Mouse (Mus musculus) embryonic facial prominence, embryonic 11.5 days (tissue): ENCODE results near the gene Olfr610. TPM values are rescaled to one million over a fixed set of nuclear protein-coding genes. Genes with fewer than 3 reads are reported as not detected.
"Not testable (repeated sequence)": the region's sequence is repeated elsewhere in the genome, so short reads cannot be mapped to it uniquely, and the experiment has no call there.

Experiments
- ATAC-seq: fragments of 200-750 bp; cut with Nextera tagmentation; replicated peaks from 2 replicates; pipeline ENCODE4 v1.8.0; 2017; ENCODE audit warnings: low read depth; ENCODE audit not compliant: insufficient number of reproducible peaks, low FRiP score, low TSS enrichment
- DNase-seq: peaks from one replicate; pipeline ENCODE4 v3.0.0-alpha.2; 2015; ENCODE audit warnings: low spot score
- H3K27ac ChIP-seq: fragments of 300-500 bp; sonication (generic); replicated peaks from 2 replicates; pipeline ENCODE4 v1.5.1; 2014; ENCODE audit warnings: mild to moderate bottlenecking, low read depth, low read length, control low read depth
- H3K27me3 ChIP-seq: fragments of 300-500 bp; sonication (generic); 2 replicates; pipeline ENCODE4 v1.6.1; 2014; ENCODE audit warnings: mild to moderate bottlenecking, low read length, moderate library complexity, mixed read lengths; ENCODE audit not compliant: control insufficient read depth, insufficient read depth
- H3K36me3 ChIP-seq: fragments of 300-500 bp; sonication (generic); replicated peaks from 2 replicates; pipeline ENCODE4 v1.6.1; 2014; ENCODE audit warnings: low read depth, mild to moderate bottlenecking, low read length, moderate library complexity, mixed read lengths; ENCODE audit not compliant: control insufficient read depth, insufficient read depth
- H3K4me1 ChIP-seq: fragments of 300-500 bp; sonication (generic); 2 replicates; pipeline ENCODE4 v1.6.1; 2014; ENCODE audit warnings: low read length, mixed read lengths; ENCODE audit not compliant: control insufficient read depth, insufficient read depth
- H3K4me2 ChIP-seq: fragments of 300-500 bp; sonication (generic); 2 replicates; pipeline ENCODE4 v1.6.1; 2014; ENCODE audit warnings: low read depth, mild to moderate bottlenecking, control low read depth, low read length, moderate library complexity
- H3K4me3 ChIP-seq: fragments of 300-500 bp; sonication (generic); 2 replicates; pipeline ENCODE4 v1.5.1; 2014; ENCODE audit warnings: low read depth, low read length, control low read depth
- H3K9ac ChIP-seq: fragments of 300-500 bp; sonication (generic); replicated peaks from 2 replicates; pipeline ENCODE4 v1.6.1; 2014; ENCODE audit warnings: mild to moderate bottlenecking, control low read depth, low read length
- H3K9me3 ChIP-seq: fragments of 300-500 bp; sonication (generic); replicated peaks from 2 replicates; pipeline ENCODE4 v1.6.1; 2016; ENCODE audit warnings: mild to moderate bottlenecking, low read length, inconsistent platforms, mixed read lengths; ENCODE audit not compliant: control insufficient read depth
- WGBS: fragments of 180-500 bp; shearing (Covaris S2); extraction: QIAGEN DNeasy Blood & Tissue Kit; methylation state at CpG from one replicate; pipeline ENCODE4 v1.1.7; 2014; 5-methylcytosine and 5-hydroxymethylcytosine counted together
- polyA plus RNA-seq: library from polyadenylated mRNA; unstranded; fragments of >200 nt; fragmentation: Nextera tagmentation; extraction: Ambion mirVana; gene quantifications from 2 replicates; pipeline ENCODE4 v1.2.1, GENCODE M21; 2014

Gene Olfr610
- not detected in 2 replicates for polyA plus RNA-seq

- Histone ChIP-seq H3K4me3 (no peak within 1 kb of the TSS), H3K36me3 (no peaks in the 10 kb centered on the region), H3K27me3 (no peaks in the 10 kb centered on the region), H3K27ac (no peak within 1 kb of the TSS), H3K9me3 (no peaks in the 10 kb centered on the region), H3K9ac (no peak within 1 kb of the TSS), H3K4me2 (no peak within 1 kb of the TSS), H3K4me1 (no peaks in the 10 kb centered on the region)
- ATAC-seq (no peak), DNase-seq (no peak)
- WGBS: 73% methylated on average over 2 of the region's 2 CpGs
Observed at GRCm38 (mm10) chr7:103512022-103512421, at the start of gene Olfr610. Gene Olfr610, minus strand, starts transcription at chr7:103512122.

GRCm38 (mm10) chr7:103555779-103556178 is 43.9 kb upstream of the Olfr610 start, which contains the start of gene Olfr615:
Gene Olfr615, plus strand, starts transcription at chr7:103556079.
- Histone ChIP-seq H3K27ac (no peak within 1 kb of the TSS), H3K27me3 (no peaks in the 10 kb centered on the region), H3K4me3 (no peak within 1 kb of the TSS), H3K36me3 (no peaks in the 10 kb centered on the region), H3K9me3 (no peaks in the 10 kb centered on the region), H3K9ac (no peak within 1 kb of the TSS), H3K4me2 (no peak within 1 kb of the TSS), H3K4me1 (no peaks in the 10 kb centered on the region)
- ATAC-seq: no peak
- DNase-seq: no peak
- 84% methylated on average over 2 of the region's 2 CpGs for WGBS

GRCm38 (mm10) chr7:103547774-103548173 is 35.9 kb upstream of the Olfr610 start, which contains the start of gene Olfr613:
Gene Olfr613, plus strand, starts transcription at chr7:103548074.
- no peaks in the 10 kb centered on the region for H3K36me3 ChIP-seq
- DNase-seq (no peak), ATAC-seq (no peak)
- no peak within 1 kb of the TSS for H3K27ac ChIP-seq
- no peaks in the 10 kb centered on the region for H3K4me1 ChIP-seq
- H3K9ac ChIP-seq: no peak within 1 kb of the TSS
- WGBS: 77% methylated on average over 2 of the region's 2 CpGs
- no peaks in the 10 kb centered on the region for H3K9me3 ChIP-seq
- no peak within 1 kb of the TSS for H3K4me3 ChIP-seq
- H3K4me2 ChIP-seq: no peak within 1 kb of the TSS
- H3K27me3 ChIP-seq: no peaks in the 10 kb centered on the region

GRCm38 (mm10) chr7:103542617-103543016 is 30.7 kb upstream of the Olfr610 start, which contains the start of gene Olfr612:
Gene Olfr612, minus strand, starts transcription at chr7:103542717.
- not testable (repeated sequence) for DNase-seq, ATAC-seq, H3K27ac ChIP-seq, H3K27me3 ChIP-seq, H3K4me2 ChIP-seq, H3K36me3 ChIP-seq, H3K4me1 ChIP-seq, H3K4me3 ChIP-seq, H3K9ac ChIP-seq, H3K9me3 ChIP-seq
- WGBS: 78% methylated on average over 2 of the region's 2 CpGs

GRCm38 (mm10) chr7:103520746-103521145 is 8.8 kb upstream of the Olfr610 start, which contains the start of gene Olfr611:
Gene Olfr611, minus strand, starts transcription at chr7:103520846.
- H3K27ac ChIP-seq, H3K27me3 ChIP-seq, H3K9ac ChIP-seq, H3K4me3 ChIP-seq, H3K4me1 ChIP-seq, H3K4me2 ChIP-seq, H3K9me3 ChIP-seq, ATAC-seq, DNase-seq, H3K36me3 ChIP-seq: not testable (repeated sequence)
- 61% methylated on average over 1 of the region's 1 CpGs for WGBS

GRCm38 (mm10) chr7:103497962-103498361 is 14.0 kb downstream of the Olfr610 start, which contains the start of gene Olfr609:
Gene Olfr609, minus strand, starts transcription at chr7:103498062.
- no peaks in the 10 kb centered on the region for H3K9me3 ChIP-seq
- no peak within 1 kb of the TSS for H3K4me2 ChIP-seq
- ATAC-seq (no peak), DNase-seq (no peak)
- no peaks in the 10 kb centered on the region for H3K27me3 ChIP-seq
- H3K4me1 ChIP-seq: no peaks in the 10 kb centered on the region
- H3K36me3 ChIP-seq: no peaks in the 10 kb centered on the region
- H3K9ac ChIP-seq: no peak within 1 kb of the TSS
- no peak within 1 kb of the TSS for H3K27ac ChIP-seq
- H3K4me3 ChIP-seq: no peak within 1 kb of the TSS
- 73% methylated on average over 1 of the region's 1 CpGs for WGBS

- WGBS: 87% methylated on average over 9 of the region's 9 CpGs
- not testable (repeated sequence) for H3K4me1 ChIP-seq, H3K27ac ChIP-seq, H3K9me3 ChIP-seq, H3K27me3 ChIP-seq, ATAC-seq, H3K4me2 ChIP-seq, H3K36me3 ChIP-seq, H3K4me3 ChIP-seq, H3K9ac ChIP-seq, DNase-seq
Observed at GRCm38 (mm10) chr7:103477106-103477505, 34.8 kb downstream of the Olfr610 start.

- DNase-seq (no peak), ATAC-seq (no peak)
- Histone ChIP-seq H3K36me3 (no peaks in the 10 kb centered on the region), H3K4me2 (no peak within 1 kb of the TSS), H3K4me1 (no peaks in the 10 kb centered on the region), H3K27ac (no peak within 1 kb of the TSS), H3K9me3 (no peaks in the 10 kb centered on the region), H3K27me3 (no peaks in the 10 kb centered on the region), H3K4me3 (no peak within 1 kb of the TSS), H3K9ac (no peak within 1 kb of the TSS)
Observed at GRCm38 (mm10) chr7:103469577-103469976, 42.3 kb downstream of the Olfr610 start, which contains the start of gene Olfr608. Gene Olfr608, plus strand, starts transcription at chr7:103469877.
